Mouse (Mus musculus) stomach, adult 2 months (tissue): Measurements from ENCODE around the gene Tmem9. TPM values are rescaled to one million over a fixed set of nuclear protein-coding genes. Genes with fewer than 3 reads are reported as not detected.

Source experiments
- polyA plus RNA-seq: library from polyadenylated mRNA; depleted of rRNA; stranded (reverse); fragments of >200 nt; gene quantifications from 2 replicates; pipeline ENCODE4 v1.2.3, GENCODE M21; 2012; rRNA removed

Tmem9 gene
- polyA plus RNA-seq = 38.3 and 39.9 TPM in 2 replicates

DNA sequence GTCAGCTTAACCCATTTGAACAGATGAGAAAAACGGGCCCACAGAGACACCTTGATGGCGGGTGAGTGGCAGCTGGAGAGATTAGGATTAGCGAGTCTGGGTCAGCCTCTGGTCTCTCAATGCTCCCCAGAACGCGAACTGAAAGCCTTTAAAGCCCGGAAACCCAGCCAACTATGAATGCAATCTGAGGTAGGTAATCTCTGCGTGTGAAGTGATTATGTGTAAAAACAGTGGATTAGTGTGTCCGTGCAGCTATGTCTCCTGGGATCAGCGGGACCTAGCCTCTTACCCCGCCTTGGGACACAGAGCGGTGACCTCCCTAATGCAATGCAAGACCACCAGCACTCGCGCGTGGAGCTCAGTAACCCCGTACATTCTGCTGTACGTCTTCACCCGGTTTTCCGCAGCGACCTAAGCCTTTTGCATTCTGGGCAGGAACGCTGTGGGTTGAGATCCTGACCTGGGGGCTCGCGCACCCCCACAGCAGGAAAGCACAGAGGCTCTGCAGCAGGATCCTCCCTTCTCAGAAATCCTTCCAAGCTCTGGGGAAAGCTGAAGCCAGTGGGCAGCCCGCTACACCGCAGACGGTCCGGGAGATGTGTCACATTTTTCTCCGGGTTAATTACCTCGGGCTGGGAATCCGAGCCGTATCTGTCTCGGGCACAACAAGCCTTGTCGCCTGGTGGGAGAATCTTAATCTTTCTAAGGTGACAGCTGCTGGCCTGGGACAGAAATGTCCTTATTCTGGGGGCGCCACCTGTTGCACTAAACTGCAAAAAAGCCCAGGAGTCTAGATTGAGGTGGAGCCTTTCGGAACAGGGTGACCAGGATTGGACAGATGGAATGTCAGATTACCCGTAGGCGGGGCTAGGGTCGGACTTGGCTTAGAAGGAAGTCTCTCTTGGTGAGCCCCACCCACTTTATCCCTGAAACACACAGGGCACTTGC lies at the start of gene Tmem9:
Gene Tmem9, plus strand, starts transcription at position 940 of the 948 bp plus-strand sequence.

GRCm38 (mm10) chr1:136006292-136006748 lies 1.6 kb upstream of the Tmem9 start, which contains the start of gene Igfn1:
Gene Igfn1 (minus strand): TSS chr1:136006342.

DNA sequence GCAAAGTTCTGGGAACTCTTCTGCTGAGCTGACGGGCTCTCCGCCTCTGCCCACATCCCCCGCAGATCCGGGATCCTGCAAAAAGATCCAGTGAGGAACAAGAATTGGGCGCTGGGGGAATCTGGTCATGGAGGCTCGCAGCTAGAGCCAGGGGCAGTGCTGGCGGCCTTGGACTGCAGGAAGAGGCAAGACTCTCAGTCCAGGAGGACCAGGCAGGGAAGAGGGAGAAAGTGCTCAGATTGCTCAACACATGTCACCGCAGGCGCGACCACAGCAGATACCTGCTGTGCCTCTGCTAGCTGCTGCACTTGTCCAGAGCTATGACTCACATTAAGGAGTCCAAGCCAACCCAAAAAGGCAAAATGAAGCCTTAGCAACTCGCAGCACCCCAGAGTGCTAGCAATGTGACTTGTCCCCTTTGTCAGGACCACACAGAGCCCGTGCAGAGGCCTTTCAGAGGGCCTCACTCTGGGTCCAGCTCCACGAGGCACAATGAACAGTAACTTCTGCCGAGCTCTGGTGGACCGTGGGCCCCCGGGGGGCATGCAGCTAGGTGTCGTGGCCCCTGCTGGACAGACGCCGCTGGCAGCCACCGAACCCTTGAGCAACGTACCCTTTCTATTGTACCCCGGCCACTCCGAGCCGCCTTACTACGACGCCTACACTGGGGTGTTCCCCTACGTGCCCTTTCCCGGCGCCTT lies 42.5 kb downstream of the Tmem9 start, which contains the start of gene Ascl5:
Gene Ascl5, plus strand, starts transcription at position 493 of the 701 bp plus-strand sequence.

DNA sequence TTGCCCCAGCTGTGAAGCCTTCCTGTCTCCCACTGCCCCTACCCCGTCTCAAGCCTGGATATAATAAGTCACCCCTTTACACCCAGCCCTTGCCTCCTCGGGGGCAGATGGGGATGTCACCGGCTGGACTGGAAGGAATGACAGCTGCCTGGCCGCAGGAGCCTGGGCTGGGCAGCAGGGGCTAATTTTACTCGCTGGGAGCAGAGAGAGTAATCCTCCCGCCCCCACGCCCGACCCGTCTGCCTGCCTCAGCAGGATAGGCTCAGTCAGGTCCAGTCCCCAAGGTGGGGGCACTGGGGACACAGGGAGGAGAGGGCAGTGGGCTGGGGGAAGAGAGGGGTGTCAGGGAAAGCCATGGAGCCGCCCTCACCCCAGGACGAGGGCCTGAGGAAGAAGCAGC lies 44.6 kb downstream of the Tmem9 start, which contains the start of gene Cacna1s:
Gene Cacna1s, plus strand, starts transcription at position 204 of the 400 bp plus-strand sequence.

Other genes with a start within 250 kb of the Tmem9 start
- gene Phlda3, start 242.0 kb upstream of the Tmem9 start, polyA plus RNA-seq = 33.4 and 48.7 TPM in 2 replicates
- gene Tnni1, start 228.7 kb upstream of the Tmem9 start, polyA plus RNA-seq = 0.97 and 3.0 TPM in 2 replicates
- 140 and 153 TPM in 2 replicates for gene Lad1, start 189.6 kb upstream of the Tmem9 start, polyA plus RNA-seq
- 0.26 and 0.76 TPM in 2 replicates for gene Tnnt2, start 171.8 kb upstream of the Tmem9 start, polyA plus RNA-seq
- gene Pkp1, start 88.9 kb upstream of the Tmem9 start, polyA plus RNA-seq = 44.0 and 45.5 TPM in 2 replicates
- gene Igfn1, start 1.8 kb upstream of the Tmem9 start, polyA plus RNA-seq = 0.11 and 0.15 TPM in 2 replicates
- not detected in 2 replicates for gene Ascl5, start 42.7 kb downstream of the Tmem9 start, polyA plus RNA-seq
- 1.3 and 2.5 TPM in 2 replicates for gene Cacna1s, start 44.6 kb downstream of the Tmem9 start, polyA plus RNA-seq
- 2.4 and 2.6 TPM in 2 replicates for gene Kif21b, start 123.2 kb downstream of the Tmem9 start, polyA plus RNA-seq
- gene Mroh3, start 204.7 kb downstream of the Tmem9 start, polyA plus RNA-seq = 1.6 and 2.6 TPM in 2 replicates
- gene Inava, start 226.1 kb downstream of the Tmem9 start, polyA plus RNA-seq = 54.0 and 55.3 TPM in 2 replicates